Mouse (Mus musculus) testis, adult 2 months (tissue): Measurements from ENCODE around the gene Fam186b. TPM values are rescaled to one million over a fixed set of nuclear protein-coding genes. Genes with fewer than 3 reads are reported as not detected.

ENCODE experiments used
- H3K27ac ChIP-seq: fragments of 200-500 bp; 2 replicates; pipeline ENCODE4 v1.5.1; 2012; ENCODE audit warnings: low read depth, low read length; ENCODE audit not compliant: control insufficient read depth, insufficient read depth
- H3K27me3 ChIP-seq: fragments of 200-500 bp; 2 replicates; pipeline ENCODE4 v1.6.1; 2012; ENCODE audit warnings: mild to moderate bottlenecking, low read length, moderate library complexity; ENCODE audit not compliant: control insufficient read depth, insufficient read depth
- H3K36me3 ChIP-seq: fragments of 200-500 bp; 2 replicates; pipeline ENCODE4 v1.6.1; 2012; ENCODE audit warnings: mild to moderate bottlenecking, low read length; ENCODE audit not compliant: control insufficient read depth, insufficient read depth
- H3K4me1 ChIP-seq: fragments of 200-500 bp; 2 replicates; pipeline ENCODE4 v1.6.1; 2012; ENCODE audit warnings: low read length; ENCODE audit not compliant: control insufficient read depth, insufficient read depth
- H3K4me3 ChIP-seq: fragments of 200-500 bp; 2 replicates; pipeline ENCODE4 v1.5.1; 2012; ENCODE audit warnings: low read depth, mild to moderate bottlenecking, low read length, moderate library complexity, mixed read lengths; ENCODE audit not compliant: control insufficient read depth
- CTCF ChIP-seq: fragments of 200-500 bp; IDR thresholded peaks from 2 replicates; pipeline ENCODE4 v1.5.1; 2012; ENCODE audit warnings: low read depth, mild to moderate bottlenecking, inconsistent platforms, low read length, moderate library complexity; ENCODE audit not compliant: control insufficient read depth, insufficient read depth, insufficient replicate concordance
- POLR2A ChIP-seq: fragments of 200-500 bp; IDR thresholded peaks from 2 replicates; pipeline ENCODE4 v1.6.1; 2012; ENCODE audit warnings: low read depth, mild to moderate bottlenecking, inconsistent platforms, low read length, moderate library complexity; ENCODE audit not compliant: control insufficient read depth
- polyA plus RNA-seq: library from polyadenylated mRNA; depleted of rRNA; stranded (reverse); fragments of >200 nt; gene quantifications from 2 replicates; pipeline ENCODE4 v1.2.3, GENCODE M21; 2012

The Fam186b gene
- polyA plus RNA-seq, 1 experiment: 57.2 TPM

GRCm38 (mm10) chr15:99309549-99309948 is 13.9 kb upstream of the Fam186b start:
- Histone ChIP-seq H3K27me3 (no peaks in the 10 kb centered on the region), H3K27ac (no peak overlapping the region), H3K36me3 (peaks cover 13% of the 10 kb centered on the region), H3K4me1 (no peaks in the 10 kb centered on the region), H3K4me3 (no peak overlapping the region)
- TF ChIP-seq POLR2A (no peak), CTCF (no peak)

GRCm38 (mm10) chr15:99307476-99307875 is 11.8 kb upstream of the Fam186b start:
- Histone ChIP-seq H3K36me3 (peaks cover 13% of the 10 kb centered on the region), H3K4me3 (no peak overlapping the region), H3K4me1 (no peaks in the 10 kb centered on the region), H3K27ac (no peak overlapping the region), H3K27me3 (no peaks in the 10 kb centered on the region)
- TF ChIP-seq POLR2A (no peak), CTCF (no peak)

- TF ChIP-seq POLR2A (no peak), CTCF (no peak)
- no peaks in the 10 kb centered on the region for H3K27me3 ChIP-seq
- H3K36me3 ChIP-seq: no peaks in the 10 kb centered on the region
- H3K4me1 ChIP-seq: peaks cover 13% of the 10 kb centered on the region
- no peak overlapping the region for H3K4me3 ChIP-seq
- no peak overlapping the region for H3K27ac ChIP-seq
These were observed 525 bp upstream of the Fam186b start for GRCm38 (mm10) chr15:99296213-99296612.

- Histone ChIP-seq H3K4me3 (peak within 1 kb of the TSS; percentile 81), H3K27me3 (no peaks in the 10 kb centered on the region), H3K27ac (peak within 1 kb of the TSS; percentile 68), H3K4me1 (peaks cover 13% of the 10 kb centered on the region), H3K36me3 (no peaks in the 10 kb centered on the region)
- TF ChIP-seq POLR2A (peak; percentile 37; the same call in 1 of the 2 replicates), CTCF (0 out of 2 replicates have a peak, but pooled peaks have one; percentile 8)
These were observed 794 bp downstream of the Fam186b start, which contains the start of gene Prpf40b for GRCm38 (mm10) chr15:99294813-99295374. Gene Prpf40b (plus strand): TSS chr15:99295087.

- Histone ChIP-seq H3K36me3 (no peaks in the 10 kb centered on the region), H3K4me1 (peaks cover 13% of the 10 kb centered on the region), H3K4me3 (peak overlapping the region; percentile 81), H3K27me3 (no peaks in the 10 kb centered on the region), H3K27ac (0 out of 2 replicates have a peak overlapping the region, but pooled peaks have one; percentile 32)
- TF ChIP-seq POLR2A (no peak), CTCF (no peak)
These were observed 1.4 kb downstream of the Fam186b start for GRCm38 (mm10) chr15:99294287-99294686.

- Histone ChIP-seq H3K36me3 (no peaks in the 10 kb centered on the region), H3K27ac (no peak overlapping the region), H3K27me3 (no peaks in the 10 kb centered on the region), H3K4me1 (peaks cover 16% of the 10 kb centered on the region), H3K4me3 (no peak overlapping the region)
- no peak for TF ChIP-seq POLR2A
- no peak for TF ChIP-seq CTCF
These were observed 5.1 kb downstream of the Fam186b start for GRCm38 (mm10) chr15:99290586-99290985.

GRCm38 (mm10) chr15:99285189-99285535 is 10.5 kb downstream of the Fam186b start:
- Histone ChIP-seq H3K4me3 (peak overlapping the region; percentile 34), H3K4me1 (peaks cover 15% of the 10 kb centered on the region), H3K27ac (no peak overlapping the region), H3K27me3 (no peaks in the 10 kb centered on the region), H3K36me3 (no peaks in the 10 kb centered on the region)
- TF ChIP-seq POLR2A (no peak), CTCF (no peak)

- H3K4me3 ChIP-seq: peak overlapping the region; percentile 34
- TF ChIP-seq POLR2A: no peak
- no peak for TF ChIP-seq CTCF
- H3K4me1 ChIP-seq: peaks cover 15% of the 10 kb centered on the region
- no peaks in the 10 kb centered on the region for H3K27me3 ChIP-seq
- no peaks in the 10 kb centered on the region for H3K36me3 ChIP-seq
- no peak overlapping the region for H3K27ac ChIP-seq
These were observed 11.0 kb downstream of the Fam186b start for GRCm38 (mm10) chr15:99284527-99285188.
